Mouse (Mus musculus): ENCODE results near the gene Klrb1c.

DNA sequence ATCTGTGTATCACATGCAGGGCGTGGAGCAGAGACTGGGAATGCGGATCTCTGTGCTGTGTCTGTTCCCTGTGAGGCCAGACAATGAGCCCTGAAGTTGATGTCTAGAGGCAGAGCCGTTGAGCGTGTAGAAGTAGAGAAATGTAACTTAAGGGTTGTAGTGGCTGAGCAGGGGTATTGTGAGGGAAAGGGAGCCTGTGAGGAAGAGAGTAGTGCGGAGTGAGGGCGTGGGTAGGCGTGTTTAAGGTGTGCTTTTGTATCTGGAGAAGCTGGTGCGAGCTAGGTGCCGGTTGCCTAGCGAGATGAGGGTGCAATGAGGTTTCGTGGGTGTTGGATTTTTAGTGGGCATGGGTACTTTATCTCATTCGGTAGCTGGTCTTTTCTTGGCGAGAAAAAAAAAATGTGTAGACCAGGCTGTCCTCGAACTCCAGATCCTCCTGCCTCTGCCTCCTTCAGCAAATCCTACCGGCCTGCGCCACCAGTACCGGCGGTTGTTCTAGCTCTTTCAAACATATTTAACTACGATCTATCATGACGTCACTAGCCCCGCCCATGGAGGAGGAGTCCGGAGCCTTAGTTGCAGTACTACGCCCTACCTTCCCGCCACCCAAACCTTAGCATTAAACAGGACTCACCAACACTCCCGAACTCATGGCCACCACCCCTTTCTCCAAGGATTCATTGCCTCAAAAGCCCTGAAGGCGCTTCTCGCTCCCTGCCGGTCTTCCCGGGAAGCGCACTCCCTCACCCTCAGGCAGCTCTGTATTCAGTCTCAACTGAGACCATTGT is 25.1 kb downstream of the Klrb1c start:
- TF ChIP-seq EP300 (IDR thresholded peaks at IDR 0.05), result peak; percentile 75
- TF ChIP-seq CTCF (IDR thresholded peaks at IDR 0.05), result peak; percentile 89

Measured in lung, postnatal 0 days (tissue).